Mouse (Mus musculus) gastrocnemius, postnatal 10 days (tissue): ENCODE measurements at regions not wholly inside any gene's neighbourhood (a gene's known extent, or its start where the extent isn't known, plus 50 kb on each side); places are given as distances from the start of the nearest gene placed in this dataset.
A peak's percentile ranks its signal among the peaks of the same experiment; 100 is the strongest.

Experiments used
- DNase-seq: peaks from one replicate; pipeline ENCODE4 v3.0.0; 2021; ENCODE audit warnings: mixed read lengths

- no peak for DNase-seq
These were observed 409.7 kb upstream of the Plxna2 start for GRCm38 (mm10) chr1:194208034-194209000.

- no peak for DNase-seq
These were observed 420.5 kb upstream of the Plxna2 start for GRCm38 (mm10) chr1:194197516-194197915.

- DNase-seq, result no peak
These were observed 435.7 kb upstream of the Plxna2 start for GRCm38 (mm10) chr1:194182293-194182692.

- DNase-seq, result no peak
These were observed 456.5 kb upstream of the Plxna2 start for GRCm38 (mm10) chr1:194161469-194161868.

- no peak for DNase-seq
These were observed 457.1 kb upstream of the Plxna2 start for GRCm38 (mm10) chr1:194160761-194161461.

GRCm38 (mm10) chr1:194157268-194157667 is 460.8 kb upstream of the Plxna2 start:
- no peak for DNase-seq

- DNase-seq, result no peak
These were observed 469.3 kb upstream of the Plxna2 start for GRCm38 (mm10) chr1:194148416-194149364.

GRCm38 (mm10) chr1:194117631-194118360 is 500.2 kb upstream of the Plxna2 start:
- no peak for DNase-seq

- DNase-seq, result no peak
These were observed 503.6 kb upstream of the Plxna2 start for GRCm38 (mm10) chr1:194114399-194114798.

- DNase-seq, result peak; percentile 4
These were observed 506.1 kb upstream of the Plxna2 start for GRCm38 (mm10) chr1:194111931-194112330.

GRCm38 (mm10) chr1:194109172-194110071 is 508.6 kb upstream of the Plxna2 start:
- DNase-seq, result no peak

GRCm38 (mm10) chr1:194108132-194108531 is 509.9 kb upstream of the Plxna2 start:
- DNase-seq, result no peak

GRCm38 (mm10) chr1:194107271-194107938 is 510.6 kb upstream of the Plxna2 start:
- no peak for DNase-seq

- DNase-seq, result no peak
These were observed 528.0 kb upstream of the Plxna2 start for GRCm38 (mm10) chr1:194089918-194090548.

GRCm38 (mm10) chr1:194058512-194058911 is 559.5 kb upstream of the Plxna2 start:
- DNase-seq, result no peak

- no peak for DNase-seq
These were observed 561.5 kb upstream of the Plxna2 start for GRCm38 (mm10) chr1:194056544-194056943.

GRCm38 (mm10) chr1:194049746-194050351 is 568.2 kb upstream of the Plxna2 start:
- DNase-seq, result no peak
